Mouse (Mus musculus) liver, embryonic 14.5 days (tissue): ENCODE data around the gene Rdh13.

Experiments used
- CTCF ChIP-seq: IDR thresholded peaks from 2 replicates; pipeline ENCODE4 v1.5.1; 2016; ENCODE audit warnings: antibody characterized with exemption, low read depth, control low read depth
- EP300 ChIP-seq: IDR thresholded peaks from 2 replicates; pipeline ENCODE4 v1.6.1; 2016; ENCODE audit warnings: antibody characterized with exemption, low read depth

DNA sequence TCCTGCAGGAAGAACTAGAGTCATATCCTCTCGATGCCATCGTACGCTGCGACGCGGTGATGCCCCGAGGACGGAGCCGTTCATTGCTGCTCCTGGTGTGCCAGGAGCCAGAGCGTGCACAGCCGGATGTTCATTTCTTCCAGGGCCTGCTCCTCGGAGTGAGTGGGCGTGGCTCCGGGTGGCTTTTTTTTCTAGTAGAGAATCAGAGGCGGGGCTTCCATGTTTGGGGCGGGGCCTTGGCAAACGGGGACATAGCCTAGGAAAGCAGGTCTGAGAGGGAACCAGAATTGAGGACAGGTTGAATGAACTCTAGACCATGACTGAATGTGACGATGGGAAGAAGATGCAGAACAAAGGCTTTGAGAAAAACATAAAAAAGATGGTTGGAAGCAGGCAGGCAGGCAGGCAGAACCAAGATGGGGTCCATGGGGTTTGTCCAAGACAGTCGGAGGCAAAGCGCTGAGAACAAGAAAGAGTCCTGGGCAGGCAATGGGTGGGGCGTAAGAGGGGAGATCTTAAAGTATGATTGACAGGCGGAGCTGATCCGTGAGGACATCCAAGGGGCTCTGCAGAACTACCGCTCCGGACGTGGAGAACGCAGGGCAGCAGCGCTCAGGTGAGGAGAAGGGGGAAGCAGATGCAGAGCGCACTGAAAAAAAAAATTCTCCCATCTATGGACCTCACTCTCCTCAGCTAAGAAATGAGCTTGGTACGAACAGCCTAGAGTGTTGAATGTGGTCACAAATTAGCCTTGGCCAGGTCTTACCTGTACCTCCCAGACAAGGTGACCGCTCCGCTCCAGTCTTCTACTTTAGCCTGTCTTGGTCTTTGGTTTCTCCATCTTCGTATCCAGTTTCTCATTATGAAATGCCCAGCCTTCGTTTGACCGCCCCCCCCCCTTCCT, 25.1 kb upstream of the Rdh13 start:
- TF ChIP-seq EP300 (no peak), CTCF (no peak)
